Mouse (Mus musculus): ENCODE measurements around the gene Abca7. TPM values are rescaled to one million over a fixed set of nuclear protein-coding genes. Genes with fewer than 3 reads are reported as not detected.

The Abca7 gene
- total RNA-seq, 2 experiments from 2014 or later: 6.7 to 7.2 TPM

GRCm38 (mm10) chr10:79960671-79961294 is 35.5 kb upstream of the Abca7 start:
- intact Hi-C loops (cut with DNase I): loop anchor here (1.0 kb wide), 1 partner anchor 21 kb away; no protein-coding TSS in a partner anchor
- TF ChIP-seq CTCF (IDR thresholded peaks at IDR 0.05): no peak
- no peak for DNase-seq

GRCm38 (mm10) chr10:79964727-79965126 is 31.6 kb upstream of the Abca7 start:
- TF ChIP-seq CTCF (IDR thresholded peaks at IDR 0.05): no peak
- Histone ChIP-seq H3K27ac (no peak overlapping the region), H3K4me3 (no peak overlapping the region)
- intact Hi-C loops (cut with DNase I): no loop called here
- DNase-seq: no peak

More at GRCm38 (mm10) chr10:79960671-79961294, 35.5 kb upstream of the Abca7 start:
- Histone ChIP-seq H3K27ac (peak overlapping the region; percentile 90; the same call in 1 of the 2 replicates), H3K4me3 (peak overlapping the region; percentile 93)

DNA sequence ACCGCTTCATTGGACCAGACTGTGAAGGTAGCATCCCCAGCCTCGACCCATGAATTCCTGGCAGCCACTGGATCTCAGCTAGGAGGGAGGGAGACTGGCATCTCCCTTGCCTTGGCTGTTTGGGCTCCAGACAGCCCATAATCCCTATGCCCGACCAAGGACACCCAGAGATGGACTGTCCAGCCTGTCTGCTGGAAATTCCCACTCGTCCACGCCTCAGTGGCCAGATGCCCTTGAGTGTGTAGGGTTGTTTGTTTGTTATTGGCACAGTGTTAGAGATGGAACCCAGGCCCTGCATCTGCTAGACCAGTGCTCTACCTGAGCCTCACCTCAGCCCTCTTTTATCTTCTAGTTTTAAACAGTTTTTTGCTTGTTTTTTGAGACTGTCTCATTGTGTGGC is 31.0 kb upstream of the Abca7 start:
- TF ChIP-seq CTCF (IDR thresholded peaks at IDR 0.05): no peak
- Histone ChIP-seq H3K27ac (no peak overlapping the region), H3K4me3 (no peak overlapping the region)
- DNase-seq: no peak
- intact Hi-C loops (cut with DNase I): no loop called here

GRCm38 (mm10) chr10:79966886-79967400 is 29.4 kb upstream of the Abca7 start:
- Histone ChIP-seq H3K4me3 (no peak overlapping the region), H3K27ac (peak overlapping the region; percentile 75)
- DNase-seq: peak; percentile 71
- intact Hi-C loops (cut with DNase I): no loop called here
- no peak for TF ChIP-seq CTCF (IDR thresholded peaks at IDR 0.05)

DNA sequence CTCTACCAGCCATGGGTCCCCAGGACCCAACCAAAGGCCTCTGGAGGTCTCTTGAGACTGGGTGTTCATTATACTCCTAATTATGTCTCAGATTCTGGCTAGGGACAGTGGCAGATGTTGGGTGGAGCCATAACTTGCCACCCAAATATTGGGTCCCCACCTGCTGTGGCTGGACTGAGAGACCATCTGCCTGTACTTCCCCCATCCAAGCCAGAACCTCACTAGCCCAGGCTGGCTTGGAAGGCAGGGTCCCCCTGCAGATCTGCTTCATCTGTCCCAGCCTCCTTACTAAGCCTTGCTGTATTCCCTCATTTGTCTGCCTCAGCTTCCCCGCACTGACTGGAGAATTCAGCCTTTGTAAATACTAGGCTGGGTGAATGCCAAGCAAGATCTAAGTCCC is 28.1 kb upstream of the Abca7 start:
- no peak for TF ChIP-seq CTCF (IDR thresholded peaks at IDR 0.05)
- no peak for DNase-seq
- Histone ChIP-seq H3K27ac (no peak overlapping the region), H3K4me3 (no peak overlapping the region)
- intact Hi-C loops (cut with DNase I): no loop called here

GRCm38 (mm10) chr10:79969124-79969568 is 27.1 kb upstream of the Abca7 start:
- no peak for TF ChIP-seq CTCF (IDR thresholded peaks at IDR 0.05)
- Histone ChIP-seq H3K27ac (no peak overlapping the region), H3K4me3 (no peak overlapping the region)
- DNase-seq: no peak
- intact Hi-C loops (cut with DNase I): no loop called here

DNA sequence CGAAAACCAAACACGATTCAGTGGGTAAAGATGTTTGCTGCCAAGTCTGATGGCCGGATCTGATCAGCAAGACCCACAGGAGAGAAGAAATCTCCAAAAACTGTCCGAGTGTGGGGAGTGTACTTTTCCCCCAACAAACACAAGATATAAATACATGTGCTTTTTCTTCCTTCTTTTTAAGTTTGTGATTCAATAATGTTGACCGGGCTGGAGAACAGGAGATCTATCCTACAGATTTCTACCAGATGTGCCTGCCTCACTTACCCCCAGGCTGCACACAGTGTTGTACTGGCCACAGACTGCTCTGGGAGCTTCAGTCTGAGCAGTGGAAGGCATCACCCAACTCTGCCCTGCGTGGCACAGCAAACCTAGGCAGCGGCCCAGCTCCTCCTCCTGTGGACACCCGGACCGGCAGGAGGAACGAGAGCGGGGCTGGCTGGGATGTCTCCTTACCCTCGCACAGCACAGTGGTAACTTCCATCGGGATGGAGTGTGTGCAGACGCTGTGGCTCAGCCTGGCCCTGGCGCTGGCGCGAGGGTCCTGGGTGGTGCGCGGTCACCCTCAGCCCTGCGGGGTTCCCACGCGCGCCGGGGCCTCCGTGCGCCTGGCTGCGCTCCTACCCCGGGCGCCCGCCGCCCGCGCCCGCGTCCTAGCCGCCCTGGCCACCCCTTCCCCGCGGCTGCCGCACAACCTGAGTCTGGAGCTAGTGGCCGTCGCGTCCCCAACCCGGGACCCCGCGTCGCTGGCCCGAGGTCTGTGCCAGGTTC is 25.7 kb upstream of the Abca7 start, which contains the start of gene Grin3b:
Grin3b (plus strand) TSS at position 301 of the 768 bp plus-strand sequence.
- intact Hi-C loops (cut with DNase I): no loop called here
- no peak for DNase-seq
- Histone ChIP-seq H3K27ac (no peak within 1 kb of the TSS), H3K4me3 (peak within 1 kb of the TSS; percentile 50)
- no peak for TF ChIP-seq CTCF (IDR thresholded peaks at IDR 0.05)

GRCm38 (mm10) chr10:79971183-79971497 is 25.2 kb upstream of the Abca7 start:
- DNase-seq: no peak
- intact Hi-C loops (cut with DNase I): no loop called here
- peak overlapping the region; percentile 50 for H3K4me3 ChIP-seq
- H3K27ac ChIP-seq: no peak overlapping the region
- no peak for TF ChIP-seq CTCF (IDR thresholded peaks at IDR 0.05)

GRCm38 (mm10) chr10:79972831-79973230 is 23.5 kb upstream of the Abca7 start:
- peak; percentile 64 for DNase-seq
- TF ChIP-seq CTCF (IDR thresholded peaks at IDR 0.05): no peak
- H3K4me3 ChIP-seq: no peak overlapping the region
- intact Hi-C loops (cut with DNase I): no loop called here
- H3K27ac ChIP-seq: no peak overlapping the region

DNA sequence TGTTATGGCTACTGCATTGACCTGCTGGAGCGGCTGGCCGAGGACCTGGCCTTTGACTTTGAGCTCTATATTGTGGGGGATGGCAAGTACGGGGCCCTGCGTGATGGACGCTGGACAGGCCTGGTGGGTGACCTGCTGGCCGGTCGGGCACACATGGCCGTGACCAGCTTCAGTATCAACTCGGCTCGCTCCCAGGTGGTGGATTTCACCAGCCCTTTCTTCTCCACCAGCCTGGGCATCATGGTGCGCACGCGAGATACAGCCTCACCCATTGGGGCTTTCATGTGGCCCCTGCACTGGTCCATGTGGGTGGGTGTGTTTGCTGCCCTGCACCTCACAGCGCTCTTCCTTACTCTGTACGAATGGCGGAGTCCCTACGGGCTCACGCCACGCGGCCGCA is 22.2 kb upstream of the Abca7 start:
- no peak for TF ChIP-seq CTCF (IDR thresholded peaks at IDR 0.05)
- intact Hi-C loops (cut with DNase I): no loop called here
- Histone ChIP-seq H3K27ac (no peak overlapping the region; the same call in 1 of the 2 replicates), H3K4me3 (no peak overlapping the region)
- DNase-seq: no peak

DNA sequence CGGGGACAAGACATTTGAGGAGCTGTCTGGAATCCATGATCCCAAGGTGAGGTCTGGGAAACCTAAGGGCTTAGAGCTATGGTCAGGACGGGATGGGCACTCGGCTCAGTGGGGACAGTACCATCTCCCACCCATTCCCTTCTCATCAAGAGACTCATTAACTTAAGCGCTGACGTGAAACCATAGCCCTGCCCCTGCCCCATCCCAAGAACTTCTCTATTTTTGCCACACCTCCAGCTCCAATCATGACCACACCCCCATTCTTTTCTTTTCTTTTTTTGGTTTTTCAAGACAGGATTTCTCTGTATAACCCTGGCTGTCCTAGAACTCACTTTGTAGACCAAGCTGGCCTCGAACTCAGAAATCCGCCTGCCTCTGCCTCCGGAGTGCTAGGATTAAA is 21.6 kb upstream of the Abca7 start:
- Histone ChIP-seq H3K4me3 (no peak overlapping the region), H3K27ac (no peak overlapping the region)
- DNase-seq: no peak
- no peak for TF ChIP-seq CTCF (IDR thresholded peaks at IDR 0.05)
- intact Hi-C loops (cut with DNase I): no loop called here

DNA sequence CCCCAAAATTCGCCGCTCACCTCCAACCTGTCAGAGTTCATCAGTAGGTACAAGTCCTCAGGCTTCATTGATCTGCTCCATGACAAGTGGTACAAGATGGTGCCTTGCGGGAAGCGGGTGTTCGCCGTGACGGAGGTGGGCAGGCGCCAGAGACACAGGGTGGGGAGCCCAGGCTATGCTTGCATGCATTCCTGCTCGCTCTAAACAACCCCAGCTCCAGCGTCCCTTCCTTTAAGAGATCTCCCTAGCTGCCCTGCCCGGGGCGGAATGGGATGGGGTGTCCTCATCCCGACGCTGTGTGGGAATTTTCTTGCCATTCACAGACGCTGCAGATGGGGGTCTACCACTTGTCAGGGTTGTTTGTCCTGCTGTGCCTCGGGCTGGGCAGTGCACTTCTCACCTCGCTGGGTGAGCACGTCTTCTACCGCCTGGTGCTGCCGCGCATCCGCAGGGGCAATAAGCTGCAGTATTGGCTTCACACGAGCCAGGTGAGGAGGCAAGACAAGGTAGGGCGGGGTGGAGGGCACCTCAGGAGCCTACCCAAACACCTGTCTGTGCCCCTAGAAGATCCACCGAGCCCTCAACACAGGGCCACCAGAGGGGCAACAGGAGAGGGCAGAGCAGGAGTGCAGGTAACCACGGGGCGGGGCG is 20.1 kb upstream of the Abca7 start:
- intact Hi-C loops (cut with DNase I): no loop called here
- DNase-seq: no peak
- no peak for TF ChIP-seq CTCF (IDR thresholded peaks at IDR 0.05)
- Histone ChIP-seq H3K27ac (no peak overlapping the region), H3K4me3 (no peak overlapping the region)

DNA sequence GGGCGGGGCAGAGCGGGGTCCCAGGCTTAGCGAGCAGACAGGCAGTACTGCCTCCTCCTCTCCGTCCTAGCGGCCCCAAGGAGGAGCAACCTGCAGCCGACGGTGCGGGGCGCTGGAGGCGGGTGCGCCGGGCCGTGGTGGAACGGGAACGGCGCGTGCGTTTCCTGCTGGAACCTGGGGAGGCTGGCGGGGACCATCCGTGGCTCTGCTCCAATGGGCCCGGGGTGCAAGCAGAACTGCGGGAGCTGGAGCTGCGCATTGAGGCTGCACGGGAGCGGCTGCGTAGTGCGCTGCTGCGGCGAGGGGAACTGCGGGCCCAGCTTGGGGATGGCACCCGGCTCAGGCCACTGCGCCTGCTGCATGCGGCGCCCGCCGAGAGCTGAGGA is 19.6 kb upstream of the Abca7 start:
- no peak overlapping the region for H3K27ac ChIP-seq
- no peak overlapping the region for H3K4me3 ChIP-seq
- no peak for TF ChIP-seq CTCF (IDR thresholded peaks at IDR 0.05)
- intact Hi-C loops (cut with DNase I): no loop called here
- DNase-seq: no peak
